Mouse (Mus musculus) myocyte (in vitro differentiated cells): ENCODE results near the gene Slc35e3.

Experiments used
- CEBPB ChIP-seq: IDR thresholded peaks from 2 replicates; pipeline ENCODE4 v1.6.1; 2011; ENCODE audit warnings: mild to moderate bottlenecking, moderate library complexity; ENCODE audit not compliant: poor library complexity, insufficient read depth, severe bottlenecking
- E2F4 ChIP-seq: IDR thresholded peaks from one replicate; pipeline ENCODE4 v1.6.1; 2011; ENCODE audit warnings: mild to moderate bottlenecking, control low read depth, moderate library complexity; ENCODE audit not compliant: insufficient read depth
- MAX ChIP-seq: IDR thresholded peaks from one replicate; pipeline ENCODE4 v1.6.1; 2011; ENCODE audit warnings: low read depth, mild to moderate bottlenecking, control low read depth
- POLR2A ChIP-seq: IDR thresholded peaks from one replicate; pipeline ENCODE4 v1.6.1; 2011; ENCODE audit warnings: low read depth, mild to moderate bottlenecking, control low read depth, moderate library complexity; ENCODE audit not compliant: insufficient read length
- POLR2AphosphoS2 ChIP-seq: IDR thresholded peaks from one replicate; pipeline ENCODE4 v1.6.1; 2011; ENCODE audit warnings: low read depth, control low read depth; ENCODE audit not compliant: insufficient read length
- REST ChIP-seq: IDR thresholded peaks from one replicate; pipeline ENCODE4 v1.6.1; 2011; ENCODE audit warnings: mild to moderate bottlenecking, control low read depth, moderate library complexity; ENCODE audit not compliant: insufficient read depth, insufficient read length
- TCF12 ChIP-seq: IDR thresholded peaks from one replicate; pipeline ENCODE4 v1.6.1; 2011; ENCODE audit warnings: mild to moderate bottlenecking, control low read depth; ENCODE audit not compliant: poor library complexity, insufficient read depth, severe bottlenecking
- USF1 ChIP-seq: IDR thresholded peaks from one replicate; pipeline ENCODE4 v1.6.1; 2011; ENCODE audit warnings: low read depth, mild to moderate bottlenecking, control low read depth, moderate library complexity

DNA sequence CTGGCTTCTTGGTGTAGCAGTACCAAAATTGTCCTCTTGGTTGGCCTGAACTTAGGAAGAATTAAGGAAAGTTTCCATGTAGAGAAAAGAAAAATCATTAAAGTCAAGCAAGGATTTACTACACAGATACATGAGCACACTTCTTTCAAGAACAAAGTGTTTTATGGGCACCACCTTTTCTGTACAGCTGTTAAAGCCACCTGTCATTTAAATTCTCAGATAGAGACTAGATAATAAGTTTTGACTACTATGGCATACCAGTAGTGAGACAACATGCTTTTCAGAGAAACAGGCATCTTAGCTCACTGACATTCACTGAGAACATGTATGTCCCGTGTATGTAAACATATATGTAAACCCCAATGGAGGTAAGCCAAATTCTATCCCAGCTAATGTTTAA lies 43.8 kb upstream of the Slc35e3 start:
- no peak for TF ChIP-seq REST
- TF ChIP-seq E2F4: no peak
- no peak for TF ChIP-seq POLR2A
- TF ChIP-seq USF1: no peak
- no peak for TF ChIP-seq MAX
- no peak for TF ChIP-seq CEBPB
- TF ChIP-seq POLR2AphosphoS2: no peak
- no peak for TF ChIP-seq TCF12
